Mouse (Mus musculus) mesoderm, embryonic 11.5 days (tissue): ENCODE measurements around the gene Mthfr.

ENCODE experiments used
- DNase-seq: peaks from one replicate; pipeline ENCODE4 v3.0.0-alpha.2; 2012; ENCODE audit warnings: low read depth, low spot score

The Mthfr gene

DNA sequence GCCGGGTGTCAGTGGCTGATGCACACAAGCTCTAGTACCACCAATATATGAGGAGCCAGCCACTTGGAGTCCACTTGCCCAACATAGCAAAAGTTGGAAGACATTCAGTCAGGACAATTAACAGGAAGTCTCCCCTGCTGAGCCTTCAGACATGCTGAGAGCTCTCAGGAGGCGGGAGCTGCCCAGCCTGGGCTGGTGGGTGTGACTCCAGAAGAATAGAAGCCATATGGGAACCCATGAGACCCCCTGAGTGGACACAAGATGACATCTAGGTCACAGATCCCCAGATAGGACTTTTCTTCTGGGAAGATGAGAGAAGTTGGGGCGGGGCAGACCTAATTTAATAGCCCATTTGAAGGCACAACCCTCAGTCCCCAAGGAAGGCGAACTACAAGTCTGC is 50.3 kb downstream of the Mthfr start:
- no peak for DNase-seq

DNA sequence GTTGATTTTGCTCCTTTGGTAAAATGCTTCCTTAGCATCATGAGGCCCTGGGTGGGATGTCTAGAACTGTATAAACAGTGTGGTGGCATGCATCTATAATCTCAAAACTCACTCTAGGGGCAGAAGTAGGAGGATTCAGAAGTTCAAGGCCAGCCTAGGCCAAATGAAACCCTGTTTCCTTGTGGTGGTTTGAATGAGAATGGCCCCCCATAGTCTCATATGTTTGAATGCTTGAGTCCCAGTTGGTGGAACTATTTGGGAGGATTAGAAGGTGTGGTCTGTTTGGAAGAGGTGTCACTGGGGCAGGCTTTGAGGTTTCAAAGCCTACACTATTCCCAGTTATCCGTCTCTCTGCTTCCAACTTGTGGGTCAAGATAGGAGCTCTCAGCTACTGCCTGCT is 52.3 kb downstream of the Mthfr start:
- no peak for DNase-seq

DNA sequence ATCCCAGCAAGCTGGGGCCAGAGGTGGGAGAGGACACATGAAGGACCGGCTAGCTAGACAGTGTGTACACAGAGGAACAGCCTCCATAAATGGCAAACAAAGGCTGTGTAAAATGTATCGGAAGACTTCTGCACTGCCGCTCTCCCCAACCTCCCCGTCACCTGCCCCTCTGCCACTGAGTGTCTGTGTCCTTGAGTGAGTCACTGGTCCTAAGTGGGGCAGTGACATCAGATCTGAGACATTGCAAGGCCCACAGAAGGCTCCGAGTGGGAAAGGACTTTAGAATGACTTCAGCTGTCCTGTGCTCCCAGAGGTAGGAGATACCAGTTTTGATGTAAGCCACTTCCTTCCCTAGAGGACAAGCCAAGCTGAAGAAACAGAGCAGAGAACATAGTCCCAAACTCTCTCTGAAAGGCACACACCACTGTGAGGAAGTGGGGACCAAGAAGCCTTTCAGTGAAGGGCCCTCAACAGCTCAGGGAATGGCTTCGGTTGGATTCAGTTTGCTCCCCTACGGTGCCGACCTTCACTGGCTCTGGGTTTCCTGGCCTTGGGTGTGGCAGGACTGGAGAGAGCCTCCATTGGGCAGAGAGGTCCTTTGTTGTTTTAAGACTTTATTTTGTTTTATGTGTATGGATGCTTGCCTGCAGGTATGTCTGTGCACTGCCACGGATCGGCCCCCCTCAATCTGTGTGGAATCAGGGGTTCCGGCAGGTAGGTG is 53.8 kb downstream of the Mthfr start:
- DNase-seq = no peak

DNA sequence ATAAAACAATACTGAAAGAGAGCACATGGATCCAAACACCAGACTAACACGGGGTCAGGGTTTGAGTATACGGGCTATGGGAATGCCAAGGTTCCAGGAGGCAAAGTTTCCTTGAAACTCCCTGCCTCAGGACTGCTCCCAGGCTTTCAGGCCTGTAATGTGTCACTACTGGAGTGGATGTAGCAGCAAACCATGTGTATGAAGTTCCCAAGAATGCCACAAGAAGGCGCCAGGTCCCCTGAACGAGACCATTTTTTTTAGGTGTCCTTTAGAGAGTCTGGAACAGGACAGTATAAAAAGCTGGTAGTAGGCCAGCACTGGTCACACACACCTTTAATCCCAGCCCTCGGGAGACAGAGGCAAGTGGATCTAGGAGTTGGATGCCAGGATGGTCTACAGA is 55.3 kb downstream of the Mthfr start:
- DNase-seq = no peak

DNA sequence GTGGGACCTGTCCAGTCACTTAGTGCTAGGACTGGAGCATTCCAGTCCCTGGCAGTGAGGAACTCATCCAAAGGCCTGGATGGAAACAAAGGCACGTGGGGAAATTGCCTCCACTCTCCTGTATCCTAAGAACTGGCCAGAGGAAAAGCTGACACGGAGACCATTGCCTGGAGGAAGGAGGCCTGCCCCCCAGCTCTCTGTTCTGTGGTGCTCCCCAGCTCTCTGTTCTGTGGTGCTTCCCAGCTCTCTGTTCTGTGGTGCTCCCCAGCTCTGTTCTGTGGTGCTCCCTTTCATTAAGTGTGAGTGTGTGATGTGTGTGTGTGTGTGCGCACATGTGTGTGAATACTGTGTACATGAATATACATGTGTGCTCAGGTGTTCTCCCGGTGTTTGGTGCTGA is 56.2 kb downstream of the Mthfr start:
- DNase-seq = no peak

DNA sequence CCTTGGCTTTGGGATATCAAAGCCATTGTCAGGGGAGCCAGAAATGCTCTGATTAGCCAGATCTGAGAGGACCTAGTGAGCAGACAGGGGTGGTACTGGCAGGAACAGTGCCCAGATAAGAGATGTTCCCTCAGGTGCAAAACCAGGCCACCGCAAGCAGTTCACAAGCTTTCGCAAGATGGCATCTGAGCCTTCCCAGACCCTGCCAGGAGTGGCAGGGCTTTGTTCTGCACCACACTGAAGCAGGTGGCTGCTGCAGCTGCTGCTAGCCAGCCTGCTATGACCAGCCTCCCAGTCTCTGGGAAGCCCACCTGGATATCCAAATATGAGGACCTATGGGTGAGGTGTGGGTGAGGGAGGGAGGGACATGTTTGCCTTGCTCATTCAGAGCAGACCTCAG is 59.1 kb downstream of the Mthfr start:
- no peak for DNase-seq

DNA sequence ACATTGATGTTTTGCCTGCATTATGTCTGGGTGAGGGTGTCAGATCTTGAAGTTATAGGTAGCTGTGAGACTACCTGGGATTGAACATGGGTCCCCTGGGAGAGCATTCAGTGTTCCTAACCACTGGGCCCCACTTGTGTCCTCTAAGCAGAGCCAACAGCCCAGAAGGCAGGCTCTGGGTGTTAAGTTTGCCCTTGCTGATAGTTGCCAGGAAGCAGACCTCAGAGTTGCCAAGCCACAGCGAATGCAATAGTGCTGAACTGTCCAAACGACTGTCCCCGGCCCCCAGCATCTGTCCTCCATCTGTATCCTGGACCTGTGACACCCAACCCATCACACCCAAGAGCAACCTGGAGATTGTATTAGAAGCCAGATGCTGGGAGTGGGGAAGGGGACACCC is 59.8 kb downstream of the Mthfr start:
- DNase-seq = no peak

DNA sequence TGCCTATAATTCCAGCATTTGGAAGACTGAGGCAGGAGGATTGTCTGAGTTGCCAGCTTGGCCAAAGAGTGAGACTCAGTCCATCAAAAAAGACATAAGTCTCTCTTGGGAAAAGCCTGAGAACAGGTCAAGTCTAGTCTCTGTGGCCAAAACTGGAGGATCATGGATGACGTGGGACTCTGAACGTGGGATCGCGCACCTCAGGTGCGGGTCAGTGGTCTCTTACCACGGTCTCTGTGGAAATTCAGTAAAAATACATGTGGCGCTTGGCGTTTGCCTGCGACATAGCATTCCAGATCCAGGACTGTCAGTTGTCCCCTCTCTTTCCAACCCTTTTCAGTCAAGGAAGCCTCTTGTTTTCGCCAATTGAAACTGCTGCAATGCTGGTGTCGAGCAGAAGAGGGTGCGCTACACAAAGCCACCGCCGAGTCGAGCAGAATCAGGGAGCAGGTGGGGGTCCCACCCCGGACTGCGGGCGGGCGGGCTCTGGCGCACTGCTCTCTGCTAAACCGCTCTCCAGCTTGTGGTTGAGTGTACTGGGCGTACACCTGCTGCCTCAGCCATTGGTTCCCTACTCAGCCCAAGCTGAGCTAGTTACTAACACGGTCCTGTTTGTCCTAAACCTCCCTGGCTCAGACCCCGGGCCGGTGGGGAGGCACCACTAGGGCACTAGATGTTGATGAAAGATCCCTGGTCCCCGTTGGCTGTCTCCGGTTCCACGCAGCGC is 63.1 kb downstream of the Mthfr start:
- peak; percentile 62 for DNase-seq

DNA sequence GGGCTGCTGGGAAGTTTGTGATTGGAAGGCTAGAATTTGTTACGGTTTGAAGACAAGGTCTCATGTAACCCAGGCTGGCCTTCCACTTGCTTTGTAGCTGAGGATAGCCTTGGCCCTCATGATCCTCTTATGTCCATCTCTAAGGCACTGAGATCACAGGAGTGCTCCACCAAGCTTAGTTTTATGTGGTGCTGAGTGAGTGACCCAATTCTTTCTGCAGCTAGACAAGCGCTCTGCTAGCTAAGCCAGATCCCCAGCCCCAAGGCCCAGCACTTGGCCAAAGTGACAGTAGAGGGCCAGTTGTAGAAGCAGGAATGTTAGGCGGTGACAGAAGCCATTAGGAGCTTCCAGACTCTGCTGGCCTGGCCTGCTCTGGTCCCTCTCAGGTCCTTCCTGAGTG is 65.3 kb downstream of the Mthfr start:
- DNase-seq = no peak

DNA sequence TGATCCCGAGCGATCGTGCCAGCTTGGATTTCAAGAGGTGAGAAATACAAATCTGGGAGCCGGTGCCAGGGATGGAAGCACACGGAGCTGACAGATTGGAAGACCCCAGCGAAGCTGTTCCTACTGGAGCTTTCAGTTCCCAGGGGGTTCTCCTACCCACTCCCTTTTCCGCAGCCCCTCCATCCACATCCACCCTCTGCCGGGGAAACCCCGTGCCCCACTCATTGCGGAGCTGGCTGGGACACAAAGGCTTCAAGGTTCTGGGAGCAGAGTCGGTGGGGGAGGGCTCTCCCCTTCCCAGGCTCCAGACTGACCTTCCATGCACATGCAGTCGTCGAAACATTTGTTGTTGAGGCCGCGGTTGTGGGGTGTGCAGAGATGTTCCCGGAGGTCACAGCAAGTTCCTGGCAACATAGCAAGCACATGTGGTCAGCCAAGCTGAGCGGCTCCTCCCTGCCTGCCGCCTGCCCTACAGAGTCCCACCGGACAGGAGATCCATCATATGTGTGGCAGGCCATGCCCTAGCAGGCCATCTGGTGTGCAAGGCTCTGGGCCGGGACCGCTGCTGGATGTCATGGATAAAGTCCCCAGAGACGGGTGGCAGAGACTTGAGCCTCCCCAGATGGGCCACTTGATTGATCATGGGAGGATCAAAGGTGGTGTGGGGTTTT is 68.9 kb downstream of the Mthfr start:
- peak; percentile 87 for DNase-seq

DNA sequence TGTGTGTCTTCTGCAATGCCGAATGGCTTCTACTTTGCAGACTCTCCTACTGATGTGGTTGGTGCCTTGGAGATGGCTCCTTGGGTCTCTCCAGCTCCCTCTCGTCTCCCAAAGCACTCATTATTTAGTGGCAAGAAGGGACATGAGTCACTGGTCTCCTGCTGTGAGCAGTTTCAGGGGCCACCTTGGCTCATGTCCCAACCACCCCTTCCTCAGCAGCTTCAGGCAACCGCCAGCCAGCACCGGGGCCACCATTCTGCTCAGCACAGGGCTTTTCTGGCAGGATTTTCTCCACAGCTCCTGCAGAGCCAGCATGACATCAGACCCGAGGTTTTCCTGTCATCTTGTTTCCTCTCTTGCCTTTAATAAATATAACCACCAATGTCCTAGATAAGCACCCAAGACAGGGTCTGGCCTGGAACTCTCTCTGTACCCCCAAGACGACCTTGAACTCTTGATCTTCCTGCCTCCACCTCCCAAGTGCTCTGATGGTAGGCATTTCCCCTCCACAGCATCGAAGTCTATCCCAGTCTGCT is 69.8 kb downstream of the Mthfr start:
- DNase-seq = no peak
